Mouse (Mus musculus) myocyte (in vitro differentiated cells): ENCODE results near the gene Ccdc169.

Source experiments
- CEBPB ChIP-seq: IDR thresholded peaks from 2 replicates; pipeline ENCODE4 v1.6.1; 2011; ENCODE audit warnings: mild to moderate bottlenecking, moderate library complexity; ENCODE audit not compliant: poor library complexity, insufficient read depth, severe bottlenecking
- E2F4 ChIP-seq: IDR thresholded peaks from one replicate; pipeline ENCODE4 v1.6.1; 2011; ENCODE audit warnings: mild to moderate bottlenecking, control low read depth, moderate library complexity; ENCODE audit not compliant: insufficient read depth
- MYOD1 ChIP-seq, 3 experiments: IDR thresholded peaks; one replicate each; pipeline ENCODE4 v1.6.1; 2011; ENCODE audit warnings: control low read depth in 2 of 3, low read depth in 2 of 3, mild to moderate bottlenecking in 2 of 3, moderate library complexity in 1 of 3; ENCODE audit not compliant: insufficient read length in 2 of 3, control insufficient read depth in 1 of 3
- MYOG ChIP-seq, 3 experiments: IDR thresholded peaks; one replicate each; pipeline ENCODE4 v1.6.1; 2011; ENCODE audit warnings: control low read depth in 2 of 3, low read depth in 2 of 3, mild to moderate bottlenecking in 2 of 3; ENCODE audit not compliant: insufficient read length in 2 of 3, control insufficient read depth in 1 of 3, insufficient read depth in 1 of 3
- POLR2A ChIP-seq: IDR thresholded peaks from one replicate; pipeline ENCODE4 v1.6.1; 2011; ENCODE audit warnings: low read depth, mild to moderate bottlenecking, control low read depth, moderate library complexity; ENCODE audit not compliant: insufficient read length
- POLR2AphosphoS2 ChIP-seq: IDR thresholded peaks from one replicate; pipeline ENCODE4 v1.6.1; 2011; ENCODE audit warnings: low read depth, control low read depth; ENCODE audit not compliant: insufficient read length
- REST ChIP-seq: IDR thresholded peaks from one replicate; pipeline ENCODE4 v1.6.1; 2011; ENCODE audit warnings: mild to moderate bottlenecking, control low read depth, moderate library complexity; ENCODE audit not compliant: insufficient read depth, insufficient read length
- SRF ChIP-seq: IDR thresholded peaks from one replicate; pipeline ENCODE4 v1.6.1; 2011; ENCODE audit warnings: low read depth; ENCODE audit not compliant: control insufficient read depth, insufficient read length
- TCF12 ChIP-seq: IDR thresholded peaks from one replicate; pipeline ENCODE4 v1.6.1; 2011; ENCODE audit warnings: mild to moderate bottlenecking, control low read depth; ENCODE audit not compliant: poor library complexity, insufficient read depth, severe bottlenecking
- TCF3 ChIP-seq: IDR thresholded peaks from one replicate; pipeline ENCODE4 v1.6.1; 2011; ENCODE audit warnings: low read depth, control low read depth; ENCODE audit not compliant: insufficient read length
- USF1 ChIP-seq: IDR thresholded peaks from one replicate; pipeline ENCODE4 v1.6.1; 2011; ENCODE audit warnings: low read depth, mild to moderate bottlenecking, control low read depth, moderate library complexity

DNA sequence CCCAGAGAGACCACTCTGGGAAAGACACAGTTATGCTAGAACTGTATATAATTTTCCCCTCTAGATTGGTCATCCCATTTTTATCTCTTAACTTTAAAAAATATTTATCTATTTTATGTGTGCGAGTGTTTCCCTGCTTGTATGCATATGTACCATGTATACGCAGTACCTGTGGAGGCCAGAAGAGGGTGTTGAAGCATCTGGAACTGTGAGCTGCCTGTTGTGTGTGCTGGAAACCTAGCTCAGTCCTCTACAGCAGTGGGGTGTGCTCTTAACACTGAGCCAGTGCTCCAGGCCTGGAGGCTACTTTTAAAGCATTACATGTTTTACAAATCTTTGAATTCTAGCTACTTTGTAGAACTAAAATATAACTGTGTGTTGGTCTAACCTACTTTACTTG lies 69.3 kb downstream of the Ccdc169 start:
- TF ChIP-seq POLR2A = no peak
- TF ChIP-seq TCF12 = no peak
- TF ChIP-seq USF1 = no peak
- TF ChIP-seq E2F4 = no peak
- TF ChIP-seq CEBPB = no peak
- no peak for TF ChIP-seq POLR2AphosphoS2
- TF ChIP-seq MYOG (IDR thresholded peaks at IDR 0.05; ENCODE audit: control insufficient read depth in 1 of 3, insufficient read depth in 1 of 3, insufficient read length in 2 of 3, low read depth in 2 of 3) = no peak
- no peak for TF ChIP-seq TCF3
- no peak for TF ChIP-seq SRF
- no peak for TF ChIP-seq REST
- no peak for TF ChIP-seq MYOD1 (IDR thresholded peaks at IDR 0.05; ENCODE audit: control insufficient read depth in 1 of 3, insufficient read length in 2 of 3, low read depth in 2 of 3)
